Mouse (Mus musculus) lung, embryonic 14.5 days (tissue): ENCODE measurements around the gene Stap2. TPM values are rescaled to one million over a fixed set of nuclear protein-coding genes. Genes with fewer than 3 reads are reported as not detected.

Source experiments
- ATAC-seq: fragments of 200-750 bp; cut with Nextera tagmentation; 2 replicates; pipeline ENCODE4 v1.8.0; 2017; ENCODE audit warnings: mild to moderate bottlenecking, moderate TSS enrichment, moderate library complexity; ENCODE audit not compliant: insufficient read depth
- DNase-seq: peaks from one replicate; pipeline ENCODE4 v3.0.0-alpha.2; 2015
- H3K27ac ChIP-seq: fragments of 300-500 bp; sonication (generic); 2 replicates; pipeline ENCODE4 v1.5.1; 2014; ENCODE audit warnings: low read depth, mild to moderate bottlenecking, moderate library complexity
- H3K27me3 ChIP-seq: fragments of 300-500 bp; sonication (generic); 2 replicates; pipeline ENCODE4 v1.6.1; 2014; ENCODE audit warnings: low read length, control low read depth; ENCODE audit not compliant: insufficient read depth
- H3K36me3 ChIP-seq: fragments of 300-500 bp; sonication (generic); 2 replicates; pipeline ENCODE4 v1.6.1; 2014; ENCODE audit warnings: control low read depth; ENCODE audit not compliant: insufficient read depth
- H3K4me1 ChIP-seq: fragments of 300-500 bp; sonication (generic); 2 replicates; pipeline ENCODE4 v1.6.1; 2014; ENCODE audit warnings: antibody characterized with exemption, control low read depth; ENCODE audit not compliant: insufficient read depth
- H3K4me2 ChIP-seq: fragments of 300-500 bp; sonication (generic); 2 replicates; pipeline ENCODE4 v1.6.1; 2014; ENCODE audit warnings: mild to moderate bottlenecking
- H3K4me3 ChIP-seq: fragments of 300-500 bp; sonication (generic); 2 replicates; pipeline ENCODE4 v1.5.1; 2014; ENCODE audit warnings: low read depth, low read length
- H3K9ac ChIP-seq: fragments of 300-500 bp; sonication (generic); 2 replicates; pipeline ENCODE4 v1.6.1; 2014
- H3K9me3 ChIP-seq: fragments of 300-500 bp; sonication (generic); 2 replicates; pipeline ENCODE4 v1.6.1; 2016; ENCODE audit warnings: low read depth, low read length, control low read depth
- CTCF ChIP-seq: IDR thresholded peaks from 2 replicates; pipeline ENCODE4 v1.5.1; 2016; ENCODE audit warnings: antibody characterized with exemption, low read depth
- WGBS: fragments of 180-500 bp; shearing (Covaris S2); extraction: QIAGEN DNeasy Blood & Tissue Kit; methylation state at CpG from one replicate; pipeline ENCODE4 v1.1.7; 2014; 5-methylcytosine and 5-hydroxymethylcytosine counted together
- polyA plus RNA-seq: library from polyadenylated mRNA; unstranded; fragments of >200 nt; fragmentation: Nextera tagmentation; extraction: Ambion mirVana; gene quantifications from 2 replicates; pipeline ENCODE4 v1.2.1, GENCODE M21; 2014

Stap2 gene
- 14.4 and 14.9 TPM in 2 replicates for polyA plus RNA-seq

GRCm38 (mm10) chr17:56005415-56006061 lies at the start of gene Stap2, which contains the start of gene Mpnd:
Stap2 (minus strand) TSS chr17:56005584.
Mpnd (plus strand) TSS chr17:56005711.
- H3K27me3 ChIP-seq = peaks cover 4% of the 10 kb centered on the region; the same call in 1 of the 2 replicates
- H3K4me2 ChIP-seq = peak within 1 kb of the TSS; percentile 52
- no peak for TF ChIP-seq CTCF
- WGBS = 25% methylated on average over 13 of the region's 13 CpGs
- H3K4me3 ChIP-seq = peak within 1 kb of the TSS; percentile 26
- H3K4me1 ChIP-seq = 0 out of 2 replicates have a peak, but pooled peaks cover 13% of the 10 kb centered on the region
- DNase-seq (peak; percentile 76), ATAC-seq (no peak)
- no peaks in the 10 kb centered on the region for H3K36me3 ChIP-seq
- H3K27ac ChIP-seq = no peak within 1 kb of the TSS; the same call in 1 of the 2 replicates
- H3K9me3 ChIP-seq = no peaks in the 10 kb centered on the region
- H3K9ac ChIP-seq = peak within 1 kb of the TSS; percentile 22

DNA sequence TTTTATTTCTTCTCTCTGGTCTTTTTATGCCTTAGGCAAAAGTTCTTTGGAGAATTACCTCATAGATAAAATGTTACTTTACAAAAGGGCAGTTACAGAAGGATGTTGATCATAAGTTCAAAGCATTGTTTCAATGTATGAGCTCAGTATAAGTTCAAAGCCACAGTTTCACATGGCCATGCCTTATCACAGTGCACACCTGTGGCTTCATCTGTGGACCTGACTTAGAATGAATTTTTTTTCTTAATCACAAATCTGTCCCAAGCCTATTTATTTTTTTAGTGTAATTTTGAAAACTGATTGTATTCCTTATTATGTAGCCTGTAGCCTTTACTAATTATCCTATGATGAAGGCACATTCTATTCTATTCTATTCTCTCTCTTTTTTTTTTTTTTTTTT lies 49.6 kb upstream of the Stap2 start:
- H3K36me3 ChIP-seq = peaks cover 84% of the 10 kb centered on the region
- H3K4me1 ChIP-seq = no peaks in the 10 kb centered on the region
- H3K4me3 ChIP-seq = no peak overlapping the region
- no peak overlapping the region for H3K4me2 ChIP-seq
- ATAC-seq (no peak), DNase-seq (no peak)
- H3K27ac ChIP-seq = no peak overlapping the region
- no peaks in the 10 kb centered on the region for H3K27me3 ChIP-seq
- no peaks in the 10 kb centered on the region for H3K9me3 ChIP-seq
- no peak for TF ChIP-seq CTCF
- no peak overlapping the region for H3K9ac ChIP-seq

DNA sequence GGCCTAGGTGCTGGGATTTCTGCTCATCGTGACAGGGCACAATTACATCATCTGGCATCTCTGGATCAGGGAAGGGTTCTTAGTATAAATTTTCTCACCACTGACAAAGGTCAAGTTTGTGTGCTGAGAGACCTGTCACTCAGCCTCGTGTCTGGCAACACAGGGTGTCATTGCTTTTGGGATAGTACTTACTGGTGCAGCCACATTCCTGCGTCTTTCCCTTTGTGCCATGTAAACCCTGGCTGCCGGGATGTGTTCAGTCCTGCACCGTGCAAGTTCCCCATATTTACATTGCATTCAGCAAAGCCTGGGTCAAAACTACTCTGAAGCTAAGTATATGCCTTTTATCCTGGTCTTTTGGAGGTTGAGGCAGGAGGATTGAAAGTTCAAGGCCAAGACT lies 46.0 kb upstream of the Stap2 start:
- Histone ChIP-seq H3K4me1 (no peaks in the 10 kb centered on the region), H3K36me3 (peaks cover 86% of the 10 kb centered on the region), H3K9me3 (no peaks in the 10 kb centered on the region), H3K27ac (no peak overlapping the region), H3K4me3 (no peak overlapping the region), H3K9ac (no peak overlapping the region), H3K4me2 (no peak overlapping the region), H3K27me3 (no peaks in the 10 kb centered on the region)
- WGBS = 70% methylated on average over 5 of the region's 5 CpGs
- ATAC-seq = 0 out of 2 replicates have a peak, but pooled peaks have one; percentile 30
- TF ChIP-seq CTCF = no peak
- no peak for DNase-seq

DNA sequence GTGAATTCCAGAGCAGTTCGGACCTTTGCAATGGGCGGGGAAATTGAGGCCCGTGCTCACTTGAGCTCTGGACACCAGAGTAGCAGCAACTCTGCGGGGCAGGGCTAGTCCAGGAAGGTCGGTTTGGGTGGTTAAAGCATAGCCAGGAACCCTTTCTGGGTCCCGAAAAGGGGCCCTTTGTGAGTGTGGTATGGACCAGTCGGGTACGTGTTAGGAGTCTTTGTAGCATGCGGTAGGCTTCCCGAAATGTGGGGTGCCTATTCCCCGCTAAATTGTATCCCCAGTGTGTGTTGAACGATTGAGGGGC lies 35.4 kb upstream of the Stap2 start:
- H3K9ac ChIP-seq = peak overlapping the region; percentile 78
- no peaks in the 10 kb centered on the region for H3K9me3 ChIP-seq
- peak overlapping the region; percentile 84 for H3K27ac ChIP-seq
- WGBS = 2% methylated on average over 12 of the region's 12 CpGs
- peaks cover 7% of the 10 kb centered on the region; the same call in 1 of the 2 replicates for H3K4me1 ChIP-seq
- H3K4me2 ChIP-seq = peak overlapping the region; percentile 69
- ATAC-seq = no peak
- H3K36me3 ChIP-seq = peaks cover 28% of the 10 kb centered on the region
- no peaks in the 10 kb centered on the region for H3K27me3 ChIP-seq
- peak; percentile 44 for DNase-seq
- H3K4me3 ChIP-seq = peak overlapping the region; percentile 74
- TF ChIP-seq CTCF = no peak

- Histone ChIP-seq H3K27ac (peak within 1 kb of the TSS; percentile 84), H3K4me2 (peak within 1 kb of the TSS; percentile 69), H3K27me3 (no peaks in the 10 kb centered on the region), H3K36me3 (peaks cover 22% of the 10 kb centered on the region), H3K4me3 (peak within 1 kb of the TSS; percentile 74), H3K9me3 (no peaks in the 10 kb centered on the region), H3K9ac (peak within 1 kb of the TSS; percentile 78), H3K4me1 (peaks cover 11% of the 10 kb centered on the region)
- WGBS = under 1% methylated on average over 68 of the region's 68 CpGs
- ATAC-seq (peak; percentile 84), DNase-seq (peak; percentile 100)
- TF ChIP-seq CTCF = no peak
Measured at GRCm38 (mm10) chr17:56040030-56040856, 34.9 kb upstream of the Stap2 start, which contains the start of gene Chaf1a. Chaf1a (plus strand) TSS chr17:56040439.

DNA sequence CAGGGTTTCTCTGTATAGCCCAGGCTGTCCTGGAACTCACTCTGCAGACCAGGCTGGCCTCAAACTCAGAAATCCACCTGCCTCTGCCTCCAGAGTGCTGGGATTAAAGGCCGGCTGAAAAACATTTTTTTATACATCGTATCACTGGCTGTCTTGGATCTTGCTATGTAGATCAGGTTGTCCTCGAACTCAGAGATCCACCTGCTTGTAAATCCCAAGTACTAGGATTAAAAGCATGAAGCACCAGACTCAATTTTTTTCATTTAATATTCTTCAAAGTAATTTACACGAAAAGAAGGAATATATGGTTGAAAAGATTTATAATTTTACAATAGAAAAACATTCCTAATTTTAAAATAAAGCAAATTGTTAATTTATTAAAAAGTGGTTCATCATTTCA lies 34.0 kb upstream of the Stap2 start:
- no peak for TF ChIP-seq CTCF
- no peak for DNase-seq
- H3K9ac ChIP-seq = peak overlapping the region; percentile 78; the same call in 1 of the 2 replicates
- H3K4me1 ChIP-seq = peaks cover 18% of the 10 kb centered on the region
- H3K27me3 ChIP-seq = no peaks in the 10 kb centered on the region
- WGBS = 71% methylated on average over 4 of the region's 4 CpGs
- peak overlapping the region; percentile 74 for H3K4me3 ChIP-seq
- no peaks in the 10 kb centered on the region for H3K9me3 ChIP-seq
- no peak for ATAC-seq
- H3K4me2 ChIP-seq = peak overlapping the region; percentile 69
- no peak overlapping the region for H3K27ac ChIP-seq
- peaks cover 19% of the 10 kb centered on the region for H3K36me3 ChIP-seq
